In the genomic region with DNA sequence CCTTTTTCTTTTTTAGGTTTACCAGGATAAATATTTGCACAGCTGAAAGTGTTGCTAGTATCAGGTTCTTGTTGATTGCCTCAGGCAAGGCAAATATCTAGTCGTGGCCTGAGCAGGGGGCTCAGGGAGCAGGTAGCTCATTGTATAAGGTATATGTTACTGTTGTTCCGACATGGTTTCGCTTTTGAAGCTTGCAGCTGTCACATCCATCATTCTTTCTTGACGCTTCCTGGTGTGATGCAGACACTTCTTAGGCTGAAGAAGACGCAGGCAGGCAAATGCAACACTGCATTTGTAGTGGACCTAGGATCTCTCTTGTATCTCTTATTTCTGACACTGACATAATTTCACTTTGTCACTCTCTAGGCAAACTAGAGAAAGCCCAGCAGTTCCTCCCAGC, we compare ENCODE assay signal across 26 mouse cellular contexts. TPM values are rescaled to one million over a fixed set of nuclear protein-coding genes. Genes with fewer than 3 reads are reported as not detected.
A peak's percentile ranks its signal among the peaks of the same experiment; 100 is the strongest.
DNase-seq lines count a peak whose midpoint lies in the region; ATAC-seq and TF ChIP-seq lines count a peak whose summit lies in the region.
"Had no signal": no experiment of that assay in that cellular context is flagged by ENCODE, and none has a peak within 500 bp of the region (broad histone marks: within the 10 kb centered on the region; RNA-seq: fewer than 3 reads in every experiment).

No protein-coding gene starts in this region.

- peaks cover 4% of the 10 kb centered on the region; the same call in 1 of the 2 replicates for H3K27me3 ChIP-seq in liver, embryonic 12.5 days (replicated peaks)
- no peaks in the 10 kb centered on the region for H3K27me3 ChIP-seq in C2C12 (ENCODE audit: control insufficient read depth, insufficient read depth, insufficient read length)
- H3K27me3 ChIP-seq in liver, embryonic 15.5 days: peaks cover 4% of the 10 kb centered on the region
- H3K27me3 ChIP-seq: embryonic facial prominence, embryonic 12.5 days; heart, embryonic 12.5 days; midbrain, embryonic 15.5 days had no signal

- no peak overlapping the region for H3K4me3 ChIP-seq in liver, embryonic 12.5 days
- H3K4me3 ChIP-seq in C2C12 (ENCODE audit: insufficient read depth, poor library complexity, severe bottlenecking): no peak overlapping the region
- H3K4me3 ChIP-seq in liver, embryonic 15.5 days (replicated peaks): no peak overlapping the region; the same call in 1 of the 2 replicates
- H3K4me3 ChIP-seq: embryonic facial prominence, embryonic 12.5 days; heart, embryonic 12.5 days; layer of hippocampus, adult 2 months; midbrain, embryonic 15.5 days had no signal

- 52% methylated on average over 5 of the region's 5 CpGs for WGBS in liver, embryonic 12.5 days (ENCODE audit: insufficient replicate concordance)
- WGBS in liver, embryonic 15.5 days (ENCODE audit: insufficient replicate concordance): 41% methylated on average over 5 of the region's 5 CpGs

- no peaks in the 10 kb centered on the region for H3K9me3 ChIP-seq in liver, embryonic 12.5 days (replicated peaks)
- no peaks in the 10 kb centered on the region for H3K9me3 ChIP-seq in liver, embryonic 15.5 days (replicated peaks)
- H3K9me3 ChIP-seq: embryonic facial prominence, embryonic 12.5 days; G1E; heart, embryonic 12.5 days; midbrain, embryonic 15.5 days had no signal

- DNase-seq in liver: no peak
- peak; percentile 52 for DNase-seq in A20 (ENCODE audit: low read depth, low spot score)
- no peak for DNase-seq in layer of hippocampus, adult 8-10 months (ENCODE audit: low spot score in 2 of 2)
- no peak for DNase-seq in left cerebral cortex, adult 18-20 months (ENCODE audit: low spot score in 2 of 2)
- no peak for DNase-seq in urinary bladder, postnatal 36 days (ENCODE audit: low spot score in 2 of 2)
- DNase-seq: adrenal gland, postnatal 10 days; cerebellum, adult 9-11 months; gastrocnemius, postnatal 36 days; kidney, adult 2 months; kidney, postnatal 10 days; right cerebral cortex, postnatal 14 days had no signal

- no peak overlapping the region for H3K9ac ChIP-seq in liver, embryonic 12.5 days
- H3K9ac ChIP-seq in liver, embryonic 15.5 days: no peak overlapping the region
- H3K9ac ChIP-seq: embryonic facial prominence, embryonic 12.5 days; heart, embryonic 12.5 days; midbrain, embryonic 15.5 days had no signal

- no peak for TF ChIP-seq CTCF in C2C12 (IDR thresholded peaks at IDR 0.05; ENCODE audit: control insufficient read depth, insufficient read depth, insufficient read length)

- peak overlapping the region; percentile 19 for H3K4me2 ChIP-seq in liver, embryonic 12.5 days
- peak overlapping the region; percentile 27 for H3K4me2 ChIP-seq in liver, embryonic 15.5 days
- H3K4me2 ChIP-seq: embryonic facial prominence, embryonic 12.5 days; heart, embryonic 12.5 days; midbrain, embryonic 15.5 days had no signal

- H3K27ac ChIP-seq in liver, embryonic 12.5 days: no peak overlapping the region
- no peak overlapping the region for H3K27ac ChIP-seq in liver, embryonic 15.5 days (replicated peaks)
- H3K27ac ChIP-seq: embryonic facial prominence, embryonic 12.5 days; layer of hippocampus, adult 2 months; midbrain, embryonic 15.5 days had no signal

- no peaks in the 10 kb centered on the region for H3K36me3 ChIP-seq in liver, embryonic 12.5 days
- no peaks in the 10 kb centered on the region for H3K36me3 ChIP-seq in C2C12 (ENCODE audit: control insufficient read depth, insufficient read depth)
- no peaks in the 10 kb centered on the region for H3K36me3 ChIP-seq in liver, embryonic 15.5 days (replicated peaks)
- H3K36me3 ChIP-seq: embryonic facial prominence, embryonic 12.5 days; G1E; heart, embryonic 12.5 days; midbrain, embryonic 15.5 days had no signal

- ATAC-seq in liver, embryonic 12.5 days: no peak
- ATAC-seq in liver, embryonic 15.5 days (ENCODE audit: insufficient read depth): no peak
- ATAC-seq: activated CD4-positive, CD25-positive, alpha-beta regulatory T cell, adult 4 months; CD4-positive, CD25-positive, alpha-beta regulatory T cell, adult 4 months; forebrain, embryonic 14.5 days; hindbrain, embryonic 16.5 days; midbrain, embryonic 15.5 days had no signal

- no peak overlapping the region for H3ac ChIP-seq in C2C12 (ENCODE audit: control insufficient read depth, insufficient read length, low read depth)

- no peaks in the 10 kb centered on the region for H3K4me1 ChIP-seq in liver, embryonic 12.5 days
- no peaks in the 10 kb centered on the region for H3K4me1 ChIP-seq in liver, embryonic 15.5 days (replicated peaks)
- H3K4me1 ChIP-seq: embryonic facial prominence, embryonic 12.5 days; midbrain, embryonic 15.5 days had no signal

- no peaks in the 10 kb centered on the region for H3K79me2 ChIP-seq in C2C12 (ENCODE audit: control insufficient read depth, insufficient read depth)

- no peaks in the 10 kb centered on the region for H3K79me3 ChIP-seq in C2C12 (ENCODE audit: low read depth)

TF ChIP-seq in C2C12, 6 proteins besides CTCF, POLR2A, EP300 and RAD21:
- TF ChIP-seq MAX (IDR thresholded peaks at IDR 0.05): no peak
- TF ChIP-seq MYOD1 (IDR thresholded peaks at IDR 0.05; ENCODE audit: control insufficient read depth, insufficient read length, low read depth): peak; percentile 76

RNA-seq across cellular contexts. Expression of a gene that starts 7.4 kb away (rescaled TPM):
- 0.05 and 0.06 TPM in 2 replicates for polyA plus RNA-seq in liver, embryonic 12.5 days (2016; fragmentation: Nextera tagmentation; extraction: Ambion mirVana)
- 0.25 TPM for polyA plus RNA-seq in C2C12 (2012; fragmentation: generic; extraction: Trizol)
- 0.03 TPM in 1 of 2 replicates, not detected in the other for polyA plus RNA-seq in liver, embryonic 15.5 days (2015; fragmentation: Nextera tagmentation; extraction: Ambion mirVana)
- total RNA-seq in layer of hippocampus, adult 8-10 months (2022): under 1 TPM; 0.16 to 0.55 (median 0.42) TPM
- under 1 TPM; 0.28 to 0.40 TPM for total RNA-seq in left cerebral cortex, adult 18-20 months (2021)
- total RNA-seq: hematopoietic stem cell, adult 5-6 weeks; megakaryocyte-erythroid progenitor cell, adult 5-6 weeks; neutrophil, adult 5-6 weeks had no signal
- polyA plus RNA-seq: activated CD4-positive, CD25-positive, alpha-beta regulatory T cell, adult 4 months; CD4-positive, CD25-positive, alpha-beta regulatory T cell, adult 4 months; G1E had no signal
